Mouse (Mus musculus) testis, postnatal 10 days (tissue): ENCODE results near the gene Plcg1.

ENCODE experiments used
- DNase-seq: peaks from one replicate; pipeline ENCODE4 v3.0.0; 2021; ENCODE audit warnings: low spot score

Plcg1 gene

GRCm38 (mm10) chr2:160735706-160736310 is 4.7 kb downstream of the Plcg1 start:
- no peak for DNase-seq

GRCm38 (mm10) chr2:160736466-160736865 is 5.4 kb downstream of the Plcg1 start:
- DNase-seq, result no peak

GRCm38 (mm10) chr2:160738354-160738753 is 7.3 kb downstream of the Plcg1 start:
- DNase-seq, result no peak

- no peak for DNase-seq
Measured at GRCm38 (mm10) chr2:160739647-160740356, 8.7 kb downstream of the Plcg1 start.

GRCm38 (mm10) chr2:160740521-160741156 is 9.5 kb downstream of the Plcg1 start:
- no peak for DNase-seq

GRCm38 (mm10) chr2:160741580-160741979 is 10.5 kb downstream of the Plcg1 start:
- no peak for DNase-seq

- DNase-seq, result no peak
Measured at GRCm38 (mm10) chr2:160742161-160742609, 11.1 kb downstream of the Plcg1 start.

GRCm38 (mm10) chr2:160744040-160744822 is 13.1 kb downstream of the Plcg1 start:
- peak; percentile 87 for DNase-seq

GRCm38 (mm10) chr2:160744823-160745210 is 13.7 kb downstream of the Plcg1 start:
- no peak for DNase-seq

- no peak for DNase-seq
Measured at GRCm38 (mm10) chr2:160745497-160745896, 14.4 kb downstream of the Plcg1 start.

- no peak for DNase-seq
Measured at GRCm38 (mm10) chr2:160746637-160747036, 15.5 kb downstream of the Plcg1 start.

- DNase-seq, result no peak
Measured at GRCm38 (mm10) chr2:160747075-160747474, 16.0 kb downstream of the Plcg1 start.

GRCm38 (mm10) chr2:160756583-160757203 is 25.6 kb downstream of the Plcg1 start:
- no peak for DNase-seq

GRCm38 (mm10) chr2:160760433-160761184 is 29.5 kb downstream of the Plcg1 start:
- peak; percentile 72 for DNase-seq

- DNase-seq, result no peak
Measured at GRCm38 (mm10) chr2:160763816-160764215, 32.7 kb downstream of the Plcg1 start.

- no peak for DNase-seq
Measured at GRCm38 (mm10) chr2:160764386-160764785, 33.3 kb downstream of the Plcg1 start.

GRCm38 (mm10) chr2:160765096-160765495 is 34.0 kb downstream of the Plcg1 start:
- no peak for DNase-seq

- DNase-seq, result peak; percentile 73
Measured at GRCm38 (mm10) chr2:160766371-160766771, 35.3 kb downstream of the Plcg1 start.

GRCm38 (mm10) chr2:160767201-160767600 is 36.1 kb downstream of the Plcg1 start:
- DNase-seq, result no peak

- no peak for DNase-seq
Measured at GRCm38 (mm10) chr2:160768097-160768695, 37.1 kb downstream of the Plcg1 start.

- DNase-seq, result no peak
Measured at GRCm38 (mm10) chr2:160768997-160769396, 37.9 kb downstream of the Plcg1 start.
